Mouse (Mus musculus): ENCODE measurements around the gene Nr4a1. TPM values are rescaled to one million over a fixed set of nuclear protein-coding genes. Genes with fewer than 3 reads are reported as not detected.

Gene Nr4a1
- polyA plus RNA-seq, 1 experiment from 2014 or later: 4.7 TPM

DNA sequence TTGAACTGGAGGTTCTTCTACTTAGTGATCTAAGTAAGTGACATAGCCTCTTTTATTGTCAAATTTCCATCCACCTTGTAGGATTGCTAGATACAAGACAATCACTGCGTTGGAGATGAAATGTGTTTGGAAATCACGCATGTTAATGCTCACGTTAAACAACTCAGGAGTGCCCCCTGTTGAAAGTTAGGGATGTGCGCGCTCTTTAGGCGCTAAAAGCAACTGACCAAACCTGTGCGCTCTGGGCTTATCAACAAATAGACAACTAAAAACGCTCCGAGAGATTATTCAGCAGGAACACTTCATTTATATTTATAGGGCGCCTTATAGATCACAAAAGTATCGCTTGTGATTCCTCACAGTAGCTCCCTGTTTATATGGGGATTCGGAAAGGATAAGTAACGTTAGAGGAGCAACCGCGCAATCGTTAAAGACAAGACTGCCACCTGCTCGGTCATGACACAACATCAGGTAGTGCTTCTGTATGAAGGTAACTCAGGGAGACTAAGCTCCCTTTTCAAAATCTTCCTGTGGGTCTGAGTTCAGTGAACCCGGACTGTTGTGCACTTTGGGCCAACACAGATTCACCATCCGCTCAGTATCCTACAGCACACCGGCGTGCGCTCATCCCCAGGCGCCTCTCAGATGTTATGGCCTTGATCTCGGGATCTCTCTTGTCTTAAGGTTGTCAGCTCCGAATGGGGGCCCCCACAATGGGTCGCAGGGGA, 29.3 kb downstream of the Nr4a1 start:
- DNase-seq (ENCODE audit: low spot score): peak; percentile 50
- 3% methylated on average over 26 of the region's 26 CpGs for WGBS
- Histone ChIP-seq H3K4me3 (peak overlapping the region; percentile 95), H3K9me3 (no peaks in the 10 kb centered on the region), H3K27ac (replicated peaks) (peak overlapping the region; percentile 98), H3K27me3 (replicated peaks; ENCODE audit: low read depth, poor library complexity, severe bottlenecking) (no peaks in the 10 kb centered on the region), H3K4me1 (peaks cover 36% of the 10 kb centered on the region), H3K36me3 (replicated peaks) (peaks cover 23% of the 10 kb centered on the region)

GRCm38 (mm10) chr15:101283911-101284750, 30.1 kb downstream of the Nr4a1 start, which contains the start of gene Atg101:
Gene Atg101 (plus strand): TSS chr15:101284272.
- WGBS: under 1% methylated on average over 61 of the region's 61 CpGs
- H3K4me3 ChIP-seq: peak within 1 kb of the TSS; percentile 95
- H3K9me3 ChIP-seq: no peaks in the 10 kb centered on the region
- peak; percentile 94 for DNase-seq (ENCODE audit: low spot score)
- peaks cover 30% of the 10 kb centered on the region for H3K4me1 ChIP-seq
- H3K27ac ChIP-seq (replicated peaks): peak within 1 kb of the TSS; percentile 98
- no peaks in the 10 kb centered on the region for H3K27me3 ChIP-seq (replicated peaks; ENCODE audit: low read depth, poor library complexity, severe bottlenecking)
- H3K36me3 ChIP-seq (replicated peaks): peaks cover 31% of the 10 kb centered on the region

DNA sequence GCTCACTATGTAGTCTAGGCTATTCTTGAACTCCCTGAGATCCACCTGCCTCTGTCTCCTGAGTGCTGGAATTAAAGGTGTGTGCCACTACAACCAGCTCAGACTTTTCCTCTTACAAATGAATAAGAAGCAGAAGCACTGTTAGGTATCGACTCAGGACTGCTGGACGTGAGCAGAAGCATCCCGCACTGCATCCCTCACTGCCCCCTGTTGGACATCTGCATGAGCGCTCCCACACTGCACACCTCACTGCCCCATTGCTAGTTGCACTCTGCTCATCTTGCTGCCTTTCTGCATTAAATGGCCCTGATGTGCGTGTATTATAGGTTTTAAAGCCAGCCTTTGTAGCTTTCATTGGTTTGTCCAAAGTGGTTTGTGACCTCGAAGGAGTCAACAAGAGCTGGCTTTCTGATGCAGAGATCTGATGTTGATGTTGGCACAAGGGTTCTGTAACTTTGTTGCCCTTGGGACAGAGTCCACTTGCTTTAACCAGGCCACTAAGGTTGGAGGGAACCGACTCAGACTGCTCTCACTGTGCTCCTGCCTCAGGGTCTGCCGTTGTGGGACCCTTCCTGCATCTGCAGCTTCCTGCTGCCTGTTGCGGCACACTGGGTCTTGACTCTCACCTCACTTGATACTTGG, 32.2 kb downstream of the Nr4a1 start:
- Histone ChIP-seq H3K36me3 (replicated peaks) (peaks cover 52% of the 10 kb centered on the region), H3K9me3 (no peaks in the 10 kb centered on the region), H3K4me3 (no peak overlapping the region), H3K27ac (replicated peaks) (no peak overlapping the region), H3K4me1 (peaks cover 22% of the 10 kb centered on the region), H3K27me3 (replicated peaks; ENCODE audit: low read depth, poor library complexity, severe bottlenecking) (no peaks in the 10 kb centered on the region)
- no peak for DNase-seq (ENCODE audit: low spot score)
- 66% methylated on average over 9 of the region's 9 CpGs for WGBS

GRCm38 (mm10) chr15:101287361-101287760, 33.3 kb downstream of the Nr4a1 start:
- Histone ChIP-seq H3K9me3 (no peaks in the 10 kb centered on the region), H3K27me3 (replicated peaks; ENCODE audit: low read depth, poor library complexity, severe bottlenecking) (no peaks in the 10 kb centered on the region), H3K4me1 (peaks cover 22% of the 10 kb centered on the region), H3K27ac (replicated peaks) (no peak overlapping the region), H3K36me3 (replicated peaks) (peaks cover 63% of the 10 kb centered on the region), H3K4me3 (no peak overlapping the region)
- DNase-seq (ENCODE audit: low spot score): no peak
- 89% methylated on average over 6 of the region's 6 CpGs for WGBS

- no peak for DNase-seq (ENCODE audit: low spot score)
- no peaks in the 10 kb centered on the region for H3K27me3 ChIP-seq (replicated peaks; ENCODE audit: low read depth, poor library complexity, severe bottlenecking)
- 95% methylated on average over 15 of the region's 15 CpGs for WGBS
- H3K4me3 ChIP-seq: no peak overlapping the region
- H3K4me1 ChIP-seq: peaks cover 32% of the 10 kb centered on the region
- peaks cover 69% of the 10 kb centered on the region for H3K36me3 ChIP-seq (replicated peaks)
- H3K9me3 ChIP-seq: no peaks in the 10 kb centered on the region
- H3K27ac ChIP-seq (replicated peaks): no peak overlapping the region
Observed at GRCm38 (mm10) chr15:101290354-101290753, 36.3 kb downstream of the Nr4a1 start.

GRCm38 (mm10) chr15:101292012-101292411, 37.9 kb downstream of the Nr4a1 start:
- Histone ChIP-seq H3K27me3 (replicated peaks; ENCODE audit: low read depth, poor library complexity, severe bottlenecking) (no peaks in the 10 kb centered on the region), H3K4me3 (no peak overlapping the region), H3K9me3 (no peaks in the 10 kb centered on the region), H3K27ac (replicated peaks) (no peak overlapping the region), H3K36me3 (replicated peaks) (peaks cover 59% of the 10 kb centered on the region), H3K4me1 (peaks cover 23% of the 10 kb centered on the region)
- WGBS: 94% methylated on average over 3 of the region's 3 CpGs
- DNase-seq (ENCODE audit: low spot score): no peak

GRCm38 (mm10) chr15:101293025-101293621, 39.1 kb downstream of the Nr4a1 start, which contains the start of gene 6030408B16Rik:
Gene 6030408B16Rik (plus strand): TSS chr15:101293212.
- WGBS: 61% methylated on average over 18 of the region's 18 CpGs
- no peak for DNase-seq (ENCODE audit: low spot score)
- H3K36me3 ChIP-seq (replicated peaks): peaks cover 48% of the 10 kb centered on the region
- peak within 1 kb of the TSS; percentile 71 for H3K27ac ChIP-seq (replicated peaks)
- H3K27me3 ChIP-seq (replicated peaks; ENCODE audit: low read depth, poor library complexity, severe bottlenecking): no peaks in the 10 kb centered on the region
- H3K4me3 ChIP-seq: no peak within 1 kb of the TSS
- H3K9me3 ChIP-seq: no peaks in the 10 kb centered on the region
- H3K4me1 ChIP-seq: peaks cover 27% of the 10 kb centered on the region

DNA sequence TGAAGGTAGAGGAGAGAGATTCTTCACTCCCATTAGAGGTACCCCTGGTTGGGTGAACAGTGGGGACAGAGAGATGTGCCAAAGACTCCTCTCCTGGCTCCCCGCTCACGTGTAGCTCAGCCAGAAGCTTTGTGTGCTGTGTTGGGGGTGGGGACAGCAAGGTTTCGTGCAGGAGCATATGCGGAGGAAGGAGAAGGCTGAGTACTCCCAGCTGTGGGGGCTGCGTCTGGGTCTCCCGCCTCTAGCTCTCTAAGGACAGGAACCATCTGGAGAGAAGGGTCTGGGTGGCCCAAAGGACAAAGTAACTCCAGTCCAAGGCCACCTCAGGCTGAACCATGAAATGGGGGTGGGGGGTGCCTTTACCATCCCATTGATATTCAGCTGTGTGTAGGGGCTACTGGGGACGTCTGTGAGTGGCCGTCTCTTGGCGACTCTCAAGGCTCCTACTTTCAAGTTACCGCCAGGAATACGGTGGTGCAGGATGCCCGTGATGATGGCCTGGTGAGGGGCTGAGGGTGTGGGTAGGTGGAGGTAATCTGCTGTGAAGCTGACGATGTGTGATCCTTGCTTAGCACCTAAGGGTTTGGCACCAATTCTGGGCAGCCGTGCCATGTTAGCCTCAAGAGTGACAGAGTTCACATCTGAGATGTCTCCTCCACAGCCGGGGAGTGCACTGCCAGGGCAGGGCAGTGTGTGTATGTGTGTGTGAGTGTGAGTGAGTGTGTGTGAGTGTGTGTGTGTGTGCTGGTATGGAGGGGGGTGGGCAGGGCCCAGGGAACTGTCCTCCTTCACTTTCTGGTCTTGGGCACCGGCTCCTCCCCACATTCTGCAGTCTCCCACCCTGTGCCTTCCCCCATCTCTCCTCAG, 40.2 kb downstream of the Nr4a1 start:
- peak; percentile 50 for DNase-seq (ENCODE audit: low spot score)
- no peak overlapping the region for H3K4me3 ChIP-seq
- no peaks in the 10 kb centered on the region for H3K9me3 ChIP-seq
- H3K4me1 ChIP-seq: peaks cover 33% of the 10 kb centered on the region
- H3K36me3 ChIP-seq (replicated peaks): peaks cover 37% of the 10 kb centered on the region
- H3K27me3 ChIP-seq (replicated peaks; ENCODE audit: low read depth, poor library complexity, severe bottlenecking): no peaks in the 10 kb centered on the region
- peak overlapping the region; percentile 71 for H3K27ac ChIP-seq (replicated peaks)
- WGBS: 64% methylated on average over 16 of the region's 16 CpGs

- no peak for DNase-seq (ENCODE audit: low spot score)
- H3K27me3 ChIP-seq (replicated peaks; ENCODE audit: low read depth, poor library complexity, severe bottlenecking): no peaks in the 10 kb centered on the region
- peaks cover 28% of the 10 kb centered on the region for H3K36me3 ChIP-seq (replicated peaks)
- H3K4me1 ChIP-seq: peaks cover 33% of the 10 kb centered on the region
- no peak overlapping the region for H3K27ac ChIP-seq (replicated peaks)
- no peaks in the 10 kb centered on the region for H3K9me3 ChIP-seq
- H3K4me3 ChIP-seq: no peak overlapping the region; the same call in 1 of the 2 replicates
- 79% methylated on average over 7 of the region's 7 CpGs for WGBS
Observed at GRCm38 (mm10) chr15:101295106-101295505, 41.0 kb downstream of the Nr4a1 start.

DNA sequence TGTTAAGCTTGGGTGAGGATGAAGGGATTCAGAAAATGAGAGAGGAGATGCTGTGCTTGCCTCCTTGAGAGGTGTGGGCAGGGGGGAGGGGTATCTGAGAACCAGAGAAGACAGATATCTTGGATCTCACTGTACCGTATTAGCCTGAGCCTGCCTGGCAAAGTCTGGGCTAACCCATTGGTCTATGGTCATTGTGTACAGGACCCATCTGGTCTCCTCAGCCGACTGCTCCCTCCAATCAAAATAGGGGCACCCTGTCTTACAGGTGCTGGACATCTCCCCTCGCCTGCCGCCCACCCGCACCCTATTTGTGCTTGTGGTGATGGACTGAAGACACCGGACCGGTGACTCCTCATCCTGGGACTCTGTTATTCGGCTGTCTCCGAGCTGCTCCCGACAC, 41.5 kb downstream of the Nr4a1 start:
- H3K4me3 ChIP-seq: no peak overlapping the region
- no peak for DNase-seq (ENCODE audit: low spot score)
- no peak overlapping the region for H3K27ac ChIP-seq (replicated peaks)
- H3K9me3 ChIP-seq: no peaks in the 10 kb centered on the region
- H3K36me3 ChIP-seq (replicated peaks): peaks cover 23% of the 10 kb centered on the region
- WGBS: 95% methylated on average over 10 of the region's 10 CpGs
- no peaks in the 10 kb centered on the region for H3K27me3 ChIP-seq (replicated peaks; ENCODE audit: low read depth, poor library complexity, severe bottlenecking)
- H3K4me1 ChIP-seq: peaks cover 33% of the 10 kb centered on the region

DNA sequence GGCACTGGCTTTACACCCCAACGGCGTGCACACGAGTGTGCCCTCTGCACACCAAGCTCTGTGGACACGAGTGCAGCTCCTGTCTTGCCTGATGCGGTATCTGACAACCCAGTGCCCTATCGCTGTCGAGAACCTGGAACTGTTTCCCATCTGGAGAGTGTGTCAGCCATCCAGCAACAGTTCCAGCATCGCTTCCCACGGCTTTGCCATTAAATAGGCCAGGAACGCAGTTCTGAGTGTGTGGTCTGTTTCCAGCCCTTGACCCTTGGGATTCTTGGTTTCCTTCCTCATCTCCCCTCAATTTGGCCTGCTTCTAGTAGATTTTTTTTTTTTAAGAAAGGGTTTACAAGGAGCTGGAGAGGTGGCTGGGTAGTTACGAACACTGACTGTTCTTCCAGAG, 42.0 kb downstream of the Nr4a1 start:
- WGBS: 88% methylated on average over 11 of the region's 11 CpGs
- Histone ChIP-seq H3K36me3 (replicated peaks) (peaks cover 18% of the 10 kb centered on the region), H3K4me1 (peaks cover 33% of the 10 kb centered on the region), H3K4me3 (no peak overlapping the region), H3K9me3 (no peaks in the 10 kb centered on the region), H3K27ac (replicated peaks) (no peak overlapping the region), H3K27me3 (replicated peaks; ENCODE audit: low read depth, poor library complexity, severe bottlenecking) (no peaks in the 10 kb centered on the region)
- no peak for DNase-seq (ENCODE audit: low spot score)

All from embryonic facial prominence, embryonic 10.5 days (tissue).